Mouse (Mus musculus): Measurements from ENCODE around the gene Kmt2a. TPM values are rescaled to one million over a fixed set of nuclear protein-coding genes. Genes with fewer than 3 reads are reported as not detected.

Kmt2a gene
- total and polyA plus RNA-seq, 2 experiments from 2014 or later: 20.0 to 28.0 TPM

- no peak overlapping the region for H3K4me3 ChIP-seq (ENCODE audit: low read depth, low read length)
- DNase-seq (ENCODE audit: low spot score): no peak
- TF ChIP-seq CTCF (IDR thresholded peaks at IDR 0.05): no peak
- no peak overlapping the region for H3K27ac ChIP-seq (ENCODE audit: low read depth, low read length)
- H3K27me3 ChIP-seq (ENCODE audit: insufficient read depth, low read length): no peaks in the 10 kb centered on the region
- no peak for ATAC-seq (ENCODE audit: low FRiP score)
- H3K9ac ChIP-seq (replicated peaks; ENCODE audit: low read length, poor library complexity, severe bottlenecking): no peak overlapping the region
- H3K36me3 ChIP-seq (ENCODE audit: insufficient read depth, low read length): peaks cover 20% of the 10 kb centered on the region
- 85% methylated on average over 3 of the region's 3 CpGs for WGBS
- no peak overlapping the region for H3K4me2 ChIP-seq (ENCODE audit: low read depth, low read length, poor library complexity, severe bottlenecking)
- no peaks in the 10 kb centered on the region for H3K9me3 ChIP-seq (ENCODE audit: low read length)
- no peaks in the 10 kb centered on the region for H3K4me1 ChIP-seq (ENCODE audit: insufficient read depth, low read length)
Measured at GRCm38 (mm10) chr9:44867664-44868063, 13.4 kb downstream of the Kmt2a start.

GRCm38 (mm10) chr9:44866501-44867240, 14.4 kb downstream of the Kmt2a start:
- TF ChIP-seq CTCF (IDR thresholded peaks at IDR 0.05): no peak
- Histone ChIP-seq H3K27ac (ENCODE audit: low read depth, low read length) (no peak overlapping the region), H3K4me2 (ENCODE audit: low read depth, low read length, poor library complexity, severe bottlenecking) (no peak overlapping the region), H3K4me3 (ENCODE audit: low read depth, low read length) (no peak overlapping the region), H3K9ac (replicated peaks; ENCODE audit: low read length, poor library complexity, severe bottlenecking) (no peak overlapping the region), H3K4me1 (ENCODE audit: insufficient read depth, low read length) (no peaks in the 10 kb centered on the region), H3K36me3 (ENCODE audit: insufficient read depth, low read length) (peaks cover 20% of the 10 kb centered on the region), H3K9me3 (ENCODE audit: low read length) (no peaks in the 10 kb centered on the region), H3K27me3 (ENCODE audit: insufficient read depth, low read length) (no peaks in the 10 kb centered on the region)
- ATAC-seq (ENCODE audit: low FRiP score): no peak
- WGBS: 45% methylated on average over 9 of the region's 9 CpGs
- peak; percentile 40 for DNase-seq (ENCODE audit: low spot score)

GRCm38 (mm10) chr9:44861121-44861520, 20.0 kb downstream of the Kmt2a start:
- Histone ChIP-seq H3K9ac (replicated peaks; ENCODE audit: low read length, poor library complexity, severe bottlenecking) (no peak overlapping the region), H3K36me3 (ENCODE audit: insufficient read depth, low read length) (peaks cover 21% of the 10 kb centered on the region), H3K9me3 (ENCODE audit: low read length) (no peaks in the 10 kb centered on the region), H3K4me1 (ENCODE audit: insufficient read depth, low read length) (no peaks in the 10 kb centered on the region), H3K4me2 (ENCODE audit: low read depth, low read length, poor library complexity, severe bottlenecking) (no peak overlapping the region), H3K27me3 (ENCODE audit: insufficient read depth, low read length) (no peaks in the 10 kb centered on the region), H3K4me3 (ENCODE audit: low read depth, low read length) (no peak overlapping the region), H3K27ac (ENCODE audit: low read depth, low read length) (no peak overlapping the region)
- no peak for TF ChIP-seq CTCF (IDR thresholded peaks at IDR 0.05)
- DNase-seq (ENCODE audit: low spot score) (no peak), ATAC-seq (ENCODE audit: low FRiP score) (no peak)

- H3K9me3 ChIP-seq (ENCODE audit: low read length): no peaks in the 10 kb centered on the region
- H3K27me3 ChIP-seq (ENCODE audit: insufficient read depth, low read length): no peaks in the 10 kb centered on the region
- 89% methylated on average over 3 of the region's 3 CpGs for WGBS
- H3K4me3 ChIP-seq (ENCODE audit: low read depth, low read length): no peak overlapping the region
- no peak overlapping the region for H3K9ac ChIP-seq (replicated peaks; ENCODE audit: low read length, poor library complexity, severe bottlenecking)
- no peak overlapping the region for H3K4me2 ChIP-seq (ENCODE audit: low read depth, low read length, poor library complexity, severe bottlenecking)
- no peak for TF ChIP-seq CTCF (IDR thresholded peaks at IDR 0.05)
- H3K27ac ChIP-seq (ENCODE audit: low read depth, low read length): no peak overlapping the region
- ATAC-seq (ENCODE audit: low FRiP score) (no peak), DNase-seq (ENCODE audit: low spot score) (no peak)
- no peaks in the 10 kb centered on the region for H3K4me1 ChIP-seq (ENCODE audit: insufficient read depth, low read length)
- H3K36me3 ChIP-seq (ENCODE audit: insufficient read depth, low read length): peaks cover 5% of the 10 kb centered on the region; the same call in 1 of the 2 replicates
Measured at GRCm38 (mm10) chr9:44858657-44859056, 22.4 kb downstream of the Kmt2a start.

GRCm38 (mm10) chr9:44857405-44857992, 23.6 kb downstream of the Kmt2a start:
- no peak overlapping the region for H3K27ac ChIP-seq (ENCODE audit: low read depth, low read length)
- H3K36me3 ChIP-seq (ENCODE audit: insufficient read depth, low read length): peaks cover 5% of the 10 kb centered on the region; the same call in 1 of the 2 replicates
- H3K4me2 ChIP-seq (ENCODE audit: low read depth, low read length, poor library complexity, severe bottlenecking): no peak overlapping the region
- no peak overlapping the region for H3K9ac ChIP-seq (replicated peaks; ENCODE audit: low read length, poor library complexity, severe bottlenecking)
- H3K4me3 ChIP-seq (ENCODE audit: low read depth, low read length): no peak overlapping the region
- no peaks in the 10 kb centered on the region for H3K27me3 ChIP-seq (ENCODE audit: insufficient read depth, low read length)
- no peaks in the 10 kb centered on the region for H3K9me3 ChIP-seq (ENCODE audit: low read length)
- TF ChIP-seq CTCF (IDR thresholded peaks at IDR 0.05): no peak
- ATAC-seq (ENCODE audit: low FRiP score) (no peak), DNase-seq (ENCODE audit: low spot score) (no peak)
- no peaks in the 10 kb centered on the region for H3K4me1 ChIP-seq (ENCODE audit: insufficient read depth, low read length)
- WGBS: 90% methylated on average over 17 of the region's 17 CpGs

- no peaks in the 10 kb centered on the region for H3K9me3 ChIP-seq (ENCODE audit: low read length)
- ATAC-seq (ENCODE audit: low FRiP score) (no peak), DNase-seq (ENCODE audit: low spot score) (no peak)
- no peak overlapping the region for H3K27ac ChIP-seq (ENCODE audit: low read depth, low read length)
- no peak for TF ChIP-seq CTCF (IDR thresholded peaks at IDR 0.05)
- H3K4me1 ChIP-seq (ENCODE audit: insufficient read depth, low read length): no peaks in the 10 kb centered on the region
- 76% methylated on average over 6 of the region's 6 CpGs for WGBS
- H3K4me2 ChIP-seq (ENCODE audit: low read depth, low read length, poor library complexity, severe bottlenecking): no peak overlapping the region
- H3K27me3 ChIP-seq (ENCODE audit: insufficient read depth, low read length): no peaks in the 10 kb centered on the region
- no peak overlapping the region for H3K4me3 ChIP-seq (ENCODE audit: low read depth, low read length)
- H3K9ac ChIP-seq (replicated peaks; ENCODE audit: low read length, poor library complexity, severe bottlenecking): no peak overlapping the region
- H3K36me3 ChIP-seq (ENCODE audit: insufficient read depth, low read length): no peaks in the 10 kb centered on the region
Measured at GRCm38 (mm10) chr9:44855153-44855552, 25.9 kb downstream of the Kmt2a start.

All from midbrain, postnatal 0 days (tissue).